Mouse (Mus musculus) C2C12 (cell line): ENCODE data around the gene Rock2. TPM values are rescaled to one million over a fixed set of nuclear protein-coding genes. Genes with fewer than 3 reads are reported as not detected.

Experiments used
- H3K27me3 ChIP-seq: one replicate; pipeline ENCODE4 v1.6.1; 2011; ENCODE audit not compliant: control insufficient read depth, insufficient read depth, insufficient read length
- H3K36me3 ChIP-seq: one replicate; pipeline ENCODE4 v1.6.1; 2011; ENCODE audit not compliant: control insufficient read depth, insufficient read depth
- H3K4me3 ChIP-seq: one replicate; pipeline ENCODE4 v1.5.1; 2011; ENCODE audit warnings: mild to moderate bottlenecking, control low read depth; ENCODE audit not compliant: poor library complexity, insufficient read depth, severe bottlenecking
- H3K79me2 ChIP-seq: one replicate; pipeline ENCODE4 v1.6.1; 2011; ENCODE audit not compliant: control insufficient read depth, insufficient read depth
- H3K79me3 ChIP-seq: one replicate; pipeline ENCODE4 v1.6.1; 2011; ENCODE audit warnings: low read depth, control low read depth
- H3ac ChIP-seq: one replicate; pipeline ENCODE3; 2011; ENCODE audit warnings: low read depth; ENCODE audit not compliant: control insufficient read depth, insufficient read length
- CEBPB ChIP-seq: IDR thresholded peaks from one replicate; pipeline ENCODE4 v1.6.1; 2011; ENCODE audit warnings: low read depth, mild to moderate bottlenecking, control low read depth, moderate library complexity
- CTCF ChIP-seq: IDR thresholded peaks from one replicate; pipeline ENCODE4 v1.5.1; 2011; ENCODE audit not compliant: control insufficient read depth, insufficient read depth, insufficient read length
- FOSL1 ChIP-seq: IDR thresholded peaks from one replicate; pipeline ENCODE4 v1.8.0; 2011; ENCODE audit warnings: mild to moderate bottlenecking, low read length; ENCODE audit not compliant: poor library complexity, insufficient read depth, severe bottlenecking
- MAX ChIP-seq: IDR thresholded peaks from one replicate; pipeline ENCODE4 v1.6.1; 2011; ENCODE audit warnings: mild to moderate bottlenecking, control low read depth
- MYOD1 ChIP-seq: IDR thresholded peaks from one replicate; pipeline ENCODE4 v1.6.1; 2011; ENCODE audit warnings: low read depth; ENCODE audit not compliant: control insufficient read depth, insufficient read length
- MYOG ChIP-seq: IDR thresholded peaks from one replicate; pipeline ENCODE4 v1.6.1; 2011; ENCODE audit not compliant: control insufficient read depth, insufficient read length; ENCODE audit errors: extremely low read depth
- USF1 ChIP-seq: IDR thresholded peaks from one replicate; pipeline ENCODE4 v1.6.1; 2011; ENCODE audit warnings: low read depth, mild to moderate bottlenecking, control low read depth, moderate library complexity
- polyA plus RNA-seq: library from polyadenylated mRNA; unstranded; fragments of >200 nt; fragmentation: generic; extraction: Trizol; gene quantifications from one replicate; pipeline ENCODE4 v1.2.1, GENCODE M21; 2012; ENCODE audit warnings: missing spikeins

Gene Rock2
- polyA plus RNA-seq, 1 experiment, result 15.9 TPM

- no peak overlapping the region for H3ac ChIP-seq
These were observed 33.7 kb upstream of the Rock2 start for GRCm38 (mm10) chr12:16860961-16861360.

GRCm38 (mm10) chr12:16864477-16864876 lies 30.2 kb upstream of the Rock2 start:
- Histone ChIP-seq H3ac (no peak overlapping the region), H3K79me2 (no peaks in the 10 kb centered on the region), H3K27me3 (no peaks in the 10 kb centered on the region), H3K36me3 (no peaks in the 10 kb centered on the region), H3K4me3 (no peak overlapping the region), H3K79me3 (no peaks in the 10 kb centered on the region)
- TF ChIP-seq CEBPB (peak; percentile 63), FOSL1 (no peak)

More at GRCm38 (mm10) chr12:16860961-16861360, 33.7 kb upstream of the Rock2 start:
- Histone ChIP-seq H3K79me3 (no peaks in the 10 kb centered on the region), H3K4me3 (no peak overlapping the region), H3K27me3 (no peaks in the 10 kb centered on the region), H3K79me2 (no peaks in the 10 kb centered on the region), H3K36me3 (no peaks in the 10 kb centered on the region)
- TF ChIP-seq USF1 (no peak), FOSL1 (no peak), CTCF (no peak), MYOG (no peak), MYOD1 (no peak), CEBPB (no peak), MAX (no peak)

GRCm38 (mm10) chr12:16865871-16866270 lies 28.8 kb upstream of the Rock2 start:
- H3K36me3 ChIP-seq, result no peaks in the 10 kb centered on the region
- H3K27me3 ChIP-seq, result no peaks in the 10 kb centered on the region
- H3ac ChIP-seq, result no peak overlapping the region
- H3K4me3 ChIP-seq, result no peak overlapping the region
- H3K79me3 ChIP-seq, result no peaks in the 10 kb centered on the region
- no peak for TF ChIP-seq FOSL1
- TF ChIP-seq MYOD1, result no peak
- TF ChIP-seq MYOG, result no peak
- TF ChIP-seq CEBPB, result no peak
- no peak for TF ChIP-seq MAX
- no peak for TF ChIP-seq USF1
- no peak for TF ChIP-seq CTCF
- no peaks in the 10 kb centered on the region for H3K79me2 ChIP-seq

GRCm38 (mm10) chr12:16866460-16866859 lies 28.2 kb upstream of the Rock2 start:
- TF ChIP-seq CTCF (no peak), FOSL1 (no peak), MAX (no peak), MYOD1 (no peak), CEBPB (no peak), MYOG (no peak), USF1 (no peak)
- H3K27me3 ChIP-seq, result no peaks in the 10 kb centered on the region
- H3K79me2 ChIP-seq, result no peaks in the 10 kb centered on the region
- H3ac ChIP-seq, result no peak overlapping the region
- no peaks in the 10 kb centered on the region for H3K36me3 ChIP-seq
- H3K79me3 ChIP-seq, result no peaks in the 10 kb centered on the region
- H3K4me3 ChIP-seq, result no peak overlapping the region

GRCm38 (mm10) chr12:16867306-16867705 lies 27.4 kb upstream of the Rock2 start:
- Histone ChIP-seq H3K79me2 (no peaks in the 10 kb centered on the region), H3K27me3 (no peaks in the 10 kb centered on the region), H3ac (no peak overlapping the region), H3K36me3 (no peaks in the 10 kb centered on the region), H3K4me3 (no peak overlapping the region), H3K79me3 (no peaks in the 10 kb centered on the region)
- no peak for TF ChIP-seq MYOG
- TF ChIP-seq MAX, result no peak
- no peak for TF ChIP-seq MYOD1
- TF ChIP-seq CTCF, result no peak

- Histone ChIP-seq H3K4me3 (no peak overlapping the region), H3ac (no peak overlapping the region), H3K27me3 (no peaks in the 10 kb centered on the region), H3K79me2 (no peaks in the 10 kb centered on the region), H3K79me3 (no peaks in the 10 kb centered on the region), H3K36me3 (no peaks in the 10 kb centered on the region)
- TF ChIP-seq MYOG (no peak), CTCF (no peak), MAX (no peak), USF1 (no peak), MYOD1 (no peak), CEBPB (no peak), FOSL1 (no peak)
These were observed 26.1 kb upstream of the Rock2 start for GRCm38 (mm10) chr12:16868618-16869017.
